Mouse (Mus musculus) hindbrain, embryonic 14.5 days (tissue): Measurements from ENCODE around the gene Nanos3. TPM values are rescaled to one million over a fixed set of nuclear protein-coding genes. Genes with fewer than 3 reads are reported as not detected.

Experiments
- ATAC-seq: fragments of 200-750 bp; cut with Nextera tagmentation; 2 replicates; pipeline ENCODE4 v1.8.0; 2017; ENCODE audit warnings: moderate number of reproducible peaks, mild to moderate bottlenecking, moderate TSS enrichment, moderate library complexity; ENCODE audit not compliant: low FRiP score
- DNase-seq: peaks from one replicate; pipeline ENCODE4 v3.0.0-alpha.2; 2015; ENCODE audit warnings: low spot score
- H3K27ac ChIP-seq: fragments of 300-500 bp; sonication (generic); 2 replicates; pipeline ENCODE4 v1.5.1; 2014; ENCODE audit warnings: mild to moderate bottlenecking, moderate library complexity
- H3K27me3 ChIP-seq: fragments of 300-500 bp; sonication (generic); 2 replicates; pipeline ENCODE4 v1.6.1; 2014; ENCODE audit warnings: mild to moderate bottlenecking, low read length, mixed read lengths; ENCODE audit not compliant: control insufficient read depth, insufficient read depth
- H3K36me3 ChIP-seq: fragments of 300-500 bp; sonication (generic); replicated peaks from 2 replicates; pipeline ENCODE4 v1.6.1; 2014; ENCODE audit not compliant: control insufficient read depth, insufficient read depth
- H3K4me1 ChIP-seq: fragments of 300-500 bp; sonication (generic); replicated peaks from 2 replicates; pipeline ENCODE4 v1.6.1; 2014; ENCODE audit warnings: antibody characterized with exemption, low read length, mixed read lengths; ENCODE audit not compliant: control insufficient read depth, insufficient read depth
- H3K4me2 ChIP-seq: fragments of 300-500 bp; sonication (generic); replicated peaks from 2 replicates; pipeline ENCODE4 v1.6.1; 2014; ENCODE audit warnings: mild to moderate bottlenecking, moderate library complexity
- H3K4me3 ChIP-seq: fragments of 300-500 bp; sonication (generic); replicated peaks from 2 replicates; pipeline ENCODE4 v1.5.1; 2014; ENCODE audit warnings: mild to moderate bottlenecking, low read length
- H3K9ac ChIP-seq: fragments of 300-500 bp; sonication (generic); 2 replicates; pipeline ENCODE4 v1.6.1; 2014
- H3K9me3 ChIP-seq: fragments of 300-500 bp; sonication (generic); 2 replicates; pipeline ENCODE4 v1.6.1; 2016; ENCODE audit warnings: low read length; ENCODE audit not compliant: control insufficient read depth
- WGBS: fragments of 180-500 bp; shearing (Covaris S2); extraction: QIAGEN DNeasy Blood & Tissue Kit; methylation state at CpG from one replicate; pipeline ENCODE4 v1.1.7; 2014; 5-methylcytosine and 5-hydroxymethylcytosine counted together
- polyA plus RNA-seq: library from polyadenylated mRNA; unstranded; fragments of >200 nt; fragmentation: Nextera tagmentation; extraction: Ambion mirVana; gene quantifications from 2 replicates; pipeline ENCODE4 v1.2.1, GENCODE M21; 2014

The Nanos3 gene
- polyA plus RNA-seq, 1 experiment from 2014 or later: 10.4 TPM

DNA sequence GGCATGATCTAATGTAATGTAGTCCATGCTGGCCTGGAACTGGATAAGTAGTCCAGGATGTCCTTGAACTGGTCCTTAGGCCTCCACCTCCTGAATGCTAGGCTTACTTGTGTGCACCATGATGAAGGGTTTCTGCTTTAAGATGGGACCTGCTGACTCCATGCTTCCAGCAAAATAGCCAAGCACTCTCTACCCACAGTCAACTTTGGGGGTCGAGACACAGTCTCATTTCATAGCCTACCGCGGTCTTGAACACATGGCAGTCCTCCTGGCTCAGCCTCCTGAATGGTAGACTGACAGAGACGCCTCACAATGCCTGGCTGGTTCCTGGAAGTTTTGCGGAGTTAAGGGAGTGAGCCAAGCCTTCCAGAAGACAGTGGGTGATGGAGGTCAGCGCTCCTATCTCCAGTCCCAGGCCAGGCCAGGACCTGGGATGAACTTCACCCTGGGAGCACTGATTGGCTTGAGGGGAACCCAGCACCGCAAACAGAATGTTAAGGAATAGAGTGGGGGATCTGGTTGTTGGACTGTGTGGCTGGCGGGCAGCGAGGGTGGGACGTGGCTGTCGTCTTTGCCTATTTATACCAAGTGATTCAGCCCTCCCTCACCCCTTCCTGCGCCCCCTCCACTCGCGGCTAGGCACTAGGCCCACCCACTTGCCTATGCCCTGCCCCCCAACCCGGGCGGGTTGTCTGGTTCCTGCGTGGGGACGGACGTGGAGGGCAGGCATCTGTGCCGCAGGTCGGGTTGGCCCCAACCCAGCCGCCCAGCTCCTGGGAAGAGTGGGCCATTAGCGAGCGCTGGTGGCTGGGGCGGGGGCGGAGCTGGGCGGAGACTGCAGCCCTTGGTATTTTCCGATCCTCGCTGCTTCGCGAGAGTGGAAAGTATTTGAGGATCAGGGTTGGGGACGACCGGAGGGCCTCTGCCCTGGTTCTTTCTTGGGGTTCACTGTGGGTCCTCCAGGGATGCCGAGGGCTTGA, 18.2 kb upstream of the Nanos3 start:
- Histone ChIP-seq H3K9me3 (no peaks in the 10 kb centered on the region), H3K27me3 (peaks cover 16% of the 10 kb centered on the region; the same call in 1 of the 2 replicates), H3K4me3 (peak overlapping the region; percentile 23), H3K27ac (peak overlapping the region; percentile 77), H3K4me2 (peak overlapping the region; percentile 54), H3K9ac (peak overlapping the region; percentile 45), H3K4me1 (peaks cover 26% of the 10 kb centered on the region), H3K36me3 (no peaks in the 10 kb centered on the region)
- peak; percentile 47 for DNase-seq
- WGBS: 11% methylated on average over 34 of the region's 34 CpGs
- ATAC-seq: peak; percentile 35; the same call in 1 of the 2 replicates

DNA sequence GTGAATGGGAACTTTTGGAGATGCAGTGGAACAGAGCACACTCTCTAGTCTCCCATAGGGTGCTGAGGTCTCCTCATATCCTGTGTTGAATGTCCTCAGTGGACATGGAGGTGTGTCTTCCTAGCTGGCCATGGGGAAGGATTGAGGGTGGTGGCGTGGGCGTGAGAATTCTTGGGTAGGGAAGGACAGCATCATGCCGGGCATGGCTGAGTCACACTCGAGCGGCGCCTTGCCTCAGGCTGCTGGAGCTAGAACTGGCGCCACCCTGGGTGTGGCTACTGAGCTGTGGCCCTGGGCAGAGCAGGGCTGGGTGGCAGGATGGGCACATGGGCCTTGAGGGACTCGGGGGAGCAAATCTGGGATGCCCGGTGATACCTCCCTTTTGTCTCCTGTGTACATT, 17.4 kb upstream of the Nanos3 start:
- peak overlapping the region; percentile 54 for H3K4me2 ChIP-seq

DNA sequence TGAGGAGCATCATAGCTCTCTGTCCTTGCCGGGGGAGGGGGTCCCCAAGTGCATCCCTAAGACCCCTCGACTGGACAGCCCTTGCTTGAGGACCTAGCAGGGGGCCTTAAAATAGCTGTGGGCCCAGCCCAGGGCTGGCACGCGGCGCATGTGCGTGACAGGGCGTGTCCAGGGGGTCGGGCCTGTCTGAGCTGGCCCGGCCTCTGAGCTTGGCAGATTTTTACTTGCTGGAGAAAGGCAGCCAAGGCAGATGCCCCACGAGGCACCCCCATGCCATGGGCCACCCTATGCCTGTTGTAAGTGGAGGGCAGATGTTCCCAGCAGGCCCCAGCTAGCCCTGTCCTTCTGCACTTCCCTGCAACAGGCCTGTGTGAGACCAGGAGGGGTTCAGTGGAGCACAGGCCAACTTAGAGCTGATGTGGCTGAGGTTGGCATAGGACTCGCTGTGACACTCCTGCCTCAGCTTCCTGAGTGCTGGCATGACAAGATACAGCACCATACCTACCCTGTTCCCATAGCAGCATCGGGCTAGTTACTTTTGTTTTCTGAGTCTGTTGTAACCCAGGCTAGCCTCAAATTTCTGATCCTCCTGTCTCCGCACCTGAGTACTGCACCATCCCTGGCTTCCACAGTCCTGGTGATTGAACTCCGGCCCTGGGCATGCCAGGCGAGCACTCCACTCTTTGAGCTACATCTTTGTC, 16.7 kb upstream of the Nanos3 start:
- no peaks in the 10 kb centered on the region for H3K9me3 ChIP-seq
- ATAC-seq (no peak), DNase-seq (no peak)
- peak overlapping the region; percentile 38 for H3K4me3 ChIP-seq
- H3K27ac ChIP-seq: peak overlapping the region; percentile 61; the same call in 1 of the 2 replicates
- H3K27me3 ChIP-seq: peaks cover 16% of the 10 kb centered on the region; the same call in 1 of the 2 replicates
- peak overlapping the region; percentile 61 for H3K9ac ChIP-seq
- 66% methylated on average over 15 of the region's 15 CpGs for WGBS
- H3K4me1 ChIP-seq: peaks cover 31% of the 10 kb centered on the region
- peak overlapping the region; percentile 54 for H3K4me2 ChIP-seq
- no peaks in the 10 kb centered on the region for H3K36me3 ChIP-seq

More for the DNA sequence above, 17.4 kb upstream of the Nanos3 start:
- Histone ChIP-seq H3K9ac (0 out of 2 replicates have a peak overlapping the region, but pooled peaks have one; percentile 12), H3K4me1 (peaks cover 31% of the 10 kb centered on the region), H3K36me3 (no peaks in the 10 kb centered on the region), H3K27me3 (peaks cover 16% of the 10 kb centered on the region; the same call in 1 of the 2 replicates), H3K27ac (no peak overlapping the region), H3K4me3 (no peak overlapping the region), H3K9me3 (no peaks in the 10 kb centered on the region)
- 85% methylated on average over 9 of the region's 9 CpGs for WGBS
- ATAC-seq (no peak), DNase-seq (no peak)

DNA sequence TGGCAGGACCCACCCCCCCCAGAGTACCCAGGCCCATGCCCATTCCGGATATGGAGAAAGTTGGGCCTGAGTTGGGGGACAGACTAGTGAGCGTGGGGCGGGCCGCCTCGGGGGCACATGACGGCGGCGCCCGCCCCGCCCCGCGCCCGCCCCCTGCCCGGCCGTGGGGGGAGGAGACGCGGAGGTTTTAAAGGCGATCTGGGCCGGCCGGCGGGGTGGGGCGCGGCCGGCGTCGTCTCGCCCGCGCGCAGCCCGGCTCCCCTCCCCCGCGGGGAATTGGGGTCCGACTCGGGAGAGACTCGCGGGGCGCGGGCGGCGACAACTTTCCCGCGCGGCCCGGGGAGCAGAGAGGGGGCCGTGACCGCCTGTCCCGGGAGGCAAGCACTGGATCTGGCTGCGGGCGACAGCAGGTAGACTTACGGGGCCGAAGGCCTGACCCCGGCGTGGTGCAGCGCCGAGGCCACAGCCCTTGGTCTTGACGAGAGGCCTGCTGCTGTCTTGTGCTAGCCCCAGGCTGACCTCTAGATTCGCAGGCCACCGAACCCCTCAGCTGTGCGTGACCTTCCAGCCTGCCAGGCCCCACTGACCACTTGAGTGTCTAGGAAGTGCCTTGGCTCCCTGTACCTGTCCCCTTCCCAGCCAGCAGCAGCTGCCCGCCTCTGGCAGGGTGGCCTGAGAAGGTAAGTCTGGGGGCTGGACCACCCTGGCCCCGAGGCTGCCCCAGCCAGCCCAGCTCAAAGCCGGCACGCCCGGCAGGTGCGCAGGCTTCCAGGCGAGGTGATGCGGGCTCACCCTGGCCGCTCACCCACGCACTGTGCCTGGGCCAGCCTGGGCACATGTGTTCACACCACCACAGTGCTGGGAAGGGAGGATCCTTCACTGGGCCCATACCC, 15.9 kb upstream of the Nanos3 start:
- Histone ChIP-seq H3K9ac (peak overlapping the region; percentile 61), H3K27ac (peak overlapping the region; percentile 61), H3K4me1 (peaks cover 31% of the 10 kb centered on the region), H3K36me3 (no peaks in the 10 kb centered on the region), H3K9me3 (no peaks in the 10 kb centered on the region), H3K4me3 (peak overlapping the region; percentile 38), H3K4me2 (peak overlapping the region; percentile 54), H3K27me3 (peaks cover 16% of the 10 kb centered on the region; the same call in 1 of the 2 replicates)
- WGBS: 9% methylated on average over 56 of the region's 70 CpGs
- no peak for ATAC-seq
- DNase-seq: peak; percentile 40

DNA sequence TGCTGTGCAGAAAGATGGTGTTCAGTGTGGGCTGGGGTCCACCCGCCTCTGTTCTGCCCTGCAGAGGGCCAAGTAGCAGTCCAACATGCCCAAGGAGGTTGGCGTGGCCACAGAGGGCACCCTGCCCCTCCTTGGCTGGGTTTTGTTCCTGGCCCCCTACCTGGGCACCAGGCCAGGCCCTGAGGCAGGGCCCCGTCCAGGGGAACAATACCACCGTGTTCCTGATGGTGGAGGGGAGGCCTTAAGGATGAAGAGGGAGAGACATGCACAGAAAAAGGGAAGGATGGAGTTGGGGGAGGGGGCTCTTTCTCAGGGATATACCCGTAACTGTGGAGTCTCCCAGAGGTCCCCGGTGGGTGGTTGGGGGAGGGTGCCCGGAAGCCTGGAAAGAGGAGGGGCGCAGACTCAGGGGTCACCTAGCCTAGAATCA, 15.1 kb upstream of the Nanos3 start:
- peak overlapping the region; percentile 61; the same call in 1 of the 2 replicates for H3K9ac ChIP-seq
- H3K4me3 ChIP-seq: peak overlapping the region; percentile 38
- no peaks in the 10 kb centered on the region for H3K36me3 ChIP-seq
- no peak for DNase-seq
- H3K4me1 ChIP-seq: peaks cover 31% of the 10 kb centered on the region
- ATAC-seq: no peak
- peak overlapping the region; percentile 54 for H3K4me2 ChIP-seq
- H3K27ac ChIP-seq: peak overlapping the region; percentile 61
- no peaks in the 10 kb centered on the region for H3K9me3 ChIP-seq
- H3K27me3 ChIP-seq: peaks cover 16% of the 10 kb centered on the region; the same call in 1 of the 2 replicates
- 24% methylated on average over 8 of the region's 8 CpGs for WGBS

DNA sequence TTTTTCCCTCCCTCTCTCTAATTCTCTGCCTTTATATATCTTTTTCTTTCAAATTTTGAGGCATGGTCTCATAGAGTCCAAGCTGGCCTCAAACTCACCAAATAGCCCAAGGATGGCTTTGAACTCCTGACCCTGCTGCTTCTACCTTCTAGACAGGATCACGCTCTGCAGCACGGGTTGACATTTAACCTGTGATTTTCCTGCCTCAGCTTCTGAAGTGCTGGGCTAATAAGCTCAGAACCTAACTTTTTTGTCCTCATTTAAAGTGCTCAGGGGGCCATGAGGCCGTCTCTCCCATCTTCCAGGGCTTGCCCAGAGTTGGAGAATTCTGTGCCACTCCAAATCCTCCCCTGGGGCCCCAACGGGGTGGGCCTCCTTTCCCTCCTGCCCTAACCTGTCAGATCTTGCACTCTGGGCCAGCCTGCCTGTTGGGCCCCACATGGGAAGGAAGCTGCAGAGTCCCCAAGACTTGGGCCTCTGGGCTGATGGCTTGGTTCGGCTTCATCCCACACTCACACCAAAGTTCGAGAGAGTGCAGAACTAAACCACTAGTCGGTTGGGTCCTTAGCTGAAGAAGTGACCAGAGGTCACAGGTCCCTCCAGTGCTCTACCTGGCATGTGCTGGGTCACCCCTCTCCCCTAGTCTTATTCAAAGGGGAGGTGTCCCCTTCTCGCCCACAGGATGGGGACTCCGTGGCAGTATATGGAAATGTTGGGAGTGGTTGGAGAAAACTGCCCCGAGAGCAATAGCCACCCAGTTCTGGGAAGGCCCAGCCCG, 14.5 kb upstream of the Nanos3 start:
- ATAC-seq (no peak), DNase-seq (no peak)
- Histone ChIP-seq H3K9me3 (no peaks in the 10 kb centered on the region), H3K36me3 (no peaks in the 10 kb centered on the region), H3K9ac (no peak overlapping the region), H3K27me3 (peaks cover 16% of the 10 kb centered on the region; the same call in 1 of the 2 replicates), H3K4me2 (no peak overlapping the region), H3K27ac (peak overlapping the region; percentile 61; the same call in 1 of the 2 replicates), H3K4me3 (no peak overlapping the region), H3K4me1 (peaks cover 31% of the 10 kb centered on the region)
- WGBS: 64% methylated on average over 11 of the region's 11 CpGs

DNA sequence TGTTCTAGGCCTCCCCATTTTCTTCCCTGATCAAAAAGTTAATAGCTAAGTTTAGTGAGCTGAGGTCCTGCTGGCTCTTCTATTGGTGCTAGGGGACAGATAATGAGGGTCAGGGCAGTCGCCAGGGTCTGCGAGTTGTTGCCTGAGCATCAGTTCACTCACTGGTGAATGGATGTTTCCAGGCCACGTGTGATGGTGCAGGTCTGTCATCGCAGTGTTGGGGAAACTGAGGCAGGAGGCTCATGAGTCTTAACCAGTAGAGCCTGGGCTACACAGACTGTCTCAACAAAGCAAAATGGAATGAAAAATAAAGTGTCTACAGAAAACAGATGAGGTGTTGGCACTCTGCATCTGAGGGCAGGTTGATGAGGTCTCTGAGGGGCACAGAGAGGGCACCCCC, 13.9 kb upstream of the Nanos3 start:
- DNase-seq (no peak), ATAC-seq (no peak)
- H3K4me3 ChIP-seq: no peak overlapping the region
- H3K27me3 ChIP-seq: peaks cover 16% of the 10 kb centered on the region; the same call in 1 of the 2 replicates
- 24% methylated on average over 4 of the region's 4 CpGs for WGBS
- peak overlapping the region; percentile 62 for H3K27ac ChIP-seq
- H3K36me3 ChIP-seq: no peaks in the 10 kb centered on the region
- no peaks in the 10 kb centered on the region for H3K9me3 ChIP-seq
- no peak overlapping the region for H3K9ac ChIP-seq
- H3K4me1 ChIP-seq: peaks cover 30% of the 10 kb centered on the region
- 0 out of 2 replicates have a peak overlapping the region, but pooled peaks have one; percentile 70 for H3K4me2 ChIP-seq
